ENCODE assay signal across 25 mouse cellular contexts in the genomic region with DNA sequence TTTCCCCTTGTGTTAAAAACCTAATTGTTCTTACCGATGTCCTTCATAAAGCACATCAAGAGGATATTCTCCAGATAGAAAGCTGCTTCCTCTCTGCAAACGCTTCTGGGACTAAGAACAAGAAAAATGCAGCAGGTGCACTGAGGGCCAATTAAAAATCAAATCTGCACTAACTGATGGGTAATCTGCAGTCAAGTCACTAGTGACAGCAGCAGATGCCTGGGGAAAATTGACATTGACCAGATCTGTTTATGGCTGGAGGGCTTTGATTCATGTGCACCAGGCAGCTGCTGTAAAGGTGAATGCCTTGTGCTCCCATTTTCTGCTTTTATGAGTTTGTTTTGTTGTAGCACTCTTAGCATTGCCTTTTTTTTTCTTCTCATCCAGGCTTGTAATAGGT.
DNase-seq lines count a peak whose midpoint lies in the region; ATAC-seq lines count a peak whose summit lies in the region.
"Had no signal": no experiment of that assay in that cellular context is flagged by ENCODE, and none has a peak within 500 bp of the region (broad histone marks: within the 10 kb centered on the region; RNA-seq: fewer than 3 reads in every experiment).

No protein-coding gene starts in this region.

- H3K4me3 ChIP-seq in hindbrain, embryonic 12.5 days: no peak overlapping the region
- no peak overlapping the region for H3K4me3 ChIP-seq in hindbrain, embryonic 10.5 days
- H3K4me3 ChIP-seq in midbrain, embryonic 12.5 days: no peak overlapping the region
- H3K4me3 ChIP-seq in neural tube, embryonic 14.5 days (ENCODE audit: low read depth, low read length): no peak overlapping the region
- H3K4me3 ChIP-seq: gastrocnemius, adult 2 months; intestine, embryonic 15.5 days; left cerebral cortex, adult 2 months; limb, embryonic 10.5 days had no signal

- WGBS in hindbrain, embryonic 12.5 days: 54% methylated on average over 2 of the region's 2 CpGs
- WGBS in hindbrain, embryonic 10.5 days: 69% methylated on average over 2 of the region's 2 CpGs
- 51% methylated on average over 2 of the region's 2 CpGs for WGBS in midbrain, embryonic 12.5 days
- WGBS in neural tube, embryonic 14.5 days: 25% methylated on average over 2 of the region's 2 CpGs

- ATAC-seq in hindbrain, embryonic 12.5 days (ENCODE audit: low FRiP score): peak; percentile 76
- ATAC-seq in midbrain, embryonic 12.5 days (ENCODE audit: low FRiP score, low read depth): peak; percentile 83
- peak; percentile 65; the same call in 1 of the 2 replicates for ATAC-seq in neural tube, embryonic 14.5 days (ENCODE audit: low read depth)
- ATAC-seq: intestine, embryonic 15.5 days had no signal

- no peaks in the 10 kb centered on the region for H3K27me3 ChIP-seq in hindbrain, embryonic 12.5 days
- no peaks in the 10 kb centered on the region for H3K27me3 ChIP-seq in hindbrain, embryonic 10.5 days (ENCODE audit: insufficient read depth, poor library complexity, severe bottlenecking)
- H3K27me3 ChIP-seq in midbrain, embryonic 12.5 days: no peaks in the 10 kb centered on the region
- no peaks in the 10 kb centered on the region for H3K27me3 ChIP-seq in neural tube, embryonic 14.5 days (ENCODE audit: control insufficient read depth, insufficient read depth, low read length)
- H3K27me3 ChIP-seq: intestine, embryonic 15.5 days had no signal

- H3K9ac ChIP-seq in hindbrain, embryonic 12.5 days: no peak overlapping the region
- no peak overlapping the region for H3K9ac ChIP-seq in midbrain, embryonic 12.5 days (replicated peaks)
- H3K9ac ChIP-seq in neural tube, embryonic 14.5 days (replicated peaks; ENCODE audit: low read depth, low read length): no peak overlapping the region
- H3K9ac ChIP-seq: intestine, embryonic 15.5 days had no signal

- intact Hi-C loops in gastrocnemius, postnatal 36 days (cut with DNase I): no loop called here

- no peak overlapping the region for H3K27ac ChIP-seq in hindbrain, embryonic 12.5 days
- no peak overlapping the region for H3K27ac ChIP-seq in hindbrain, embryonic 10.5 days
- H3K27ac ChIP-seq in midbrain, embryonic 12.5 days (replicated peaks): peak overlapping the region; percentile 49
- no peak overlapping the region for H3K27ac ChIP-seq in neural tube, embryonic 14.5 days (ENCODE audit: low read depth, low read length)
- H3K27ac ChIP-seq: gastrocnemius, adult 2 months; intestine, embryonic 15.5 days; left cerebral cortex, adult 2 months; limb, embryonic 10.5 days had no signal

- H3K9me3 ChIP-seq in hindbrain, embryonic 12.5 days (replicated peaks): no peaks in the 10 kb centered on the region
- H3K9me3 ChIP-seq in hindbrain, embryonic 10.5 days: no peaks in the 10 kb centered on the region
- no peaks in the 10 kb centered on the region for H3K9me3 ChIP-seq in midbrain, embryonic 12.5 days
- H3K9me3 ChIP-seq in neural tube, embryonic 14.5 days (ENCODE audit: control insufficient read depth, low read length): no peaks in the 10 kb centered on the region
- H3K9me3 ChIP-seq: intestine, embryonic 15.5 days; limb, embryonic 10.5 days had no signal

- peak; percentile 6 to 53 for DNase-seq in adrenal gland, adult (ENCODE audit: inconsistent age in 2 of 2, low spot score in 1 of 2)
- DNase-seq in adrenal gland, postnatal 4 days (ENCODE audit: low spot score in 2 of 2): no peak
- no peak for DNase-seq in hindbrain, embryonic 10.5 days (ENCODE audit: low spot score)
- no peak for DNase-seq in yolk sac, embryonic 10.5 days (ENCODE audit: low spot score)
- DNase-seq in gastrocnemius, postnatal 36 days: no peak
- DNase-seq: adrenal gland, postnatal 10 days; cerebellum, adult 18-20 months; cerebellum, postnatal 25 days; gastrocnemius, adult 2 months; heart, postnatal 36 days; kidney, adult 9 months; kidney, postnatal 36 days; layer of hippocampus, adult 9-11 months; lung, adult 18-20 months; lung, postnatal 14 days; right cerebral cortex, postnatal 14 days; spleen, adult 18-20 months; thymus, adult 18-20 months; thymus, postnatal 4 days had no signal

- H3K36me3 ChIP-seq in hindbrain, embryonic 12.5 days: no peaks in the 10 kb centered on the region
- H3K36me3 ChIP-seq in hindbrain, embryonic 10.5 days: no peaks in the 10 kb centered on the region
- H3K36me3 ChIP-seq in midbrain, embryonic 12.5 days: no peaks in the 10 kb centered on the region
- no peaks in the 10 kb centered on the region for H3K36me3 ChIP-seq in neural tube, embryonic 14.5 days (ENCODE audit: control insufficient read depth, insufficient read depth, low read length)
- H3K36me3 ChIP-seq: intestine, embryonic 15.5 days; limb, embryonic 10.5 days had no signal

- H3K4me2 ChIP-seq in hindbrain, embryonic 12.5 days (replicated peaks): no peak overlapping the region
- no peak overlapping the region for H3K4me2 ChIP-seq in midbrain, embryonic 12.5 days (replicated peaks)
- H3K4me2 ChIP-seq in neural tube, embryonic 14.5 days (ENCODE audit: low read depth, low read length): no peak overlapping the region
- H3K4me2 ChIP-seq: intestine, embryonic 15.5 days had no signal

- no peaks in the 10 kb centered on the region for H3K4me1 ChIP-seq in hindbrain, embryonic 12.5 days
- no peaks in the 10 kb centered on the region for H3K4me1 ChIP-seq in hindbrain, embryonic 10.5 days (replicated peaks)
- 0 out of 2 replicates have a peak, but pooled peaks cover 6% of the 10 kb centered on the region for H3K4me1 ChIP-seq in midbrain, embryonic 12.5 days
- H3K4me1 ChIP-seq in neural tube, embryonic 14.5 days (ENCODE audit: control insufficient read depth, insufficient read depth, low read length): no peaks in the 10 kb centered on the region
- H3K4me1 ChIP-seq: intestine, embryonic 15.5 days; limb, embryonic 10.5 days had no signal

Comparison
In these comparisons a context has a peak if more than half of its experiments do, and no peak if none do; other contexts are left out.
1. DNase-seq: peak in adrenal gland, adult (2 of 2); none in adrenal gland, postnatal 4 days (0 of 2), hindbrain, embryonic 10.5 days (single experiment), yolk sac, embryonic 10.5 days (single experiment) and gastrocnemius, postnatal 36 days (0 of 2).
2. Peak in every context shown above with its lines, with median percentiles within 50 percentile points of each other: ATAC-seq.